ENCODE assay signal across 11 mouse cellular contexts in genomic region chr4:47947869-47948573, GRCm38 (mm10).
DNase-seq lines count a peak whose midpoint lies in the region; ATAC-seq lines count a peak whose summit lies in the region.
"Had no signal": no experiment of that assay in that cellular context is flagged by ENCODE, and none has a peak within 500 bp of the region (broad histone marks: within the 10 kb centered on the region; RNA-seq: fewer than 3 reads in every experiment).

No protein-coding gene starts in this region.

- no peak overlapping the region for H3K27ac ChIP-seq in heart, embryonic 11.5 days (ENCODE audit: low read depth, low read length)
- H3K27ac ChIP-seq in brown adipose tissue, adult 24 weeks (replicated peaks; ENCODE audit: low read depth, low read length): peak overlapping the region; percentile 96
- H3K27ac ChIP-seq in heart, embryonic 15.5 days: peak overlapping the region; percentile 31; the same call in 1 of the 2 replicates
- H3K27ac ChIP-seq: liver, embryonic 14.5 days had no signal

- no peaks in the 10 kb centered on the region for H3K4me1 ChIP-seq in heart, embryonic 11.5 days (ENCODE audit: control insufficient read depth, insufficient read depth, low read length)
- H3K4me1 ChIP-seq in brown adipose tissue, adult 24 weeks (ENCODE audit: control insufficient read depth, insufficient read depth, insufficient read length, low read length): peaks cover 11% of the 10 kb centered on the region; the same call in 1 of the 2 replicates
- H3K4me1 ChIP-seq in heart, embryonic 15.5 days (replicated peaks): 0 out of 2 replicates have a peak, but pooled peaks cover 2% of the 10 kb centered on the region

- intact Hi-C loops in left cerebral cortex, postnatal 25 days (cut with DNase I): loop anchor here (2.0 to 5.0 kb wide), 2 partner anchors 95 to 371 kb away; no protein-coding TSS in a partner anchor

- peak; percentile 99 for DNase-seq in heart, adult 11 months
- DNase-seq in left cerebral cortex, postnatal 25 days (ENCODE audit: low spot score in 2 of 2): peak; percentile 44 to 66
- no peak for DNase-seq in spleen, postnatal 10 days (ENCODE audit: low spot score in 2 of 2)
- DNase-seq in B cell, adult 2 months: no peak
- no peak for DNase-seq in cerebellum, postnatal 14 days

- no peaks in the 10 kb centered on the region for H3K27me3 ChIP-seq in heart, embryonic 11.5 days (ENCODE audit: control insufficient read depth, insufficient read depth, low read length)
- H3K27me3 ChIP-seq in heart, embryonic 15.5 days: no peaks in the 10 kb centered on the region

- H3K36me3 ChIP-seq in heart, embryonic 11.5 days (ENCODE audit: control insufficient read depth, insufficient read depth, low read length): no peaks in the 10 kb centered on the region
- no peaks in the 10 kb centered on the region for H3K36me3 ChIP-seq in heart, embryonic 15.5 days
- H3K36me3 ChIP-seq: G1E had no signal

- H3K4me3 ChIP-seq in heart, embryonic 11.5 days (ENCODE audit: low read depth, low read length): no peak overlapping the region
- peak overlapping the region; percentile 17 for H3K4me3 ChIP-seq in brown adipose tissue, adult 24 weeks (ENCODE audit: insufficient read depth, low read depth, low read length)
- no peak overlapping the region for H3K4me3 ChIP-seq in heart, embryonic 15.5 days
- H3K4me3 ChIP-seq: erythroblast, embryonic 14.5 days had no signal

- no peak for ATAC-seq in heart, embryonic 11.5 days (replicated peaks; ENCODE audit: insufficient number of reproducible peaks, low FRiP score, low TSS enrichment)
- ATAC-seq in heart, embryonic 15.5 days (replicated peaks; ENCODE audit: insufficient number of reproducible peaks, insufficient read depth, low FRiP score, low read depth): no peak

- no peak overlapping the region for H3K4me2 ChIP-seq in heart, embryonic 11.5 days
- H3K4me2 ChIP-seq in heart, embryonic 15.5 days: peak overlapping the region; percentile 3; the same call in 1 of the 2 replicates

- WGBS in heart, embryonic 11.5 days (ENCODE audit: insufficient replicate concordance): 71% methylated on average over 16 of the region's 16 CpGs
- WGBS in heart, embryonic 15.5 days: 61% methylated on average over 16 of the region's 16 CpGs

- H3K9ac ChIP-seq in heart, embryonic 11.5 days (ENCODE audit: low read depth, low read length): no peak overlapping the region
- no peak overlapping the region for H3K9ac ChIP-seq in heart, embryonic 15.5 days
- H3K9ac ChIP-seq: liver, embryonic 14.5 days had no signal

- H3K9me3 ChIP-seq in heart, embryonic 11.5 days (replicated peaks; ENCODE audit: control insufficient read depth, low read length): no peaks in the 10 kb centered on the region
- no peaks in the 10 kb centered on the region for H3K9me3 ChIP-seq in heart, embryonic 15.5 days (replicated peaks)
- H3K9me3 ChIP-seq: G1E had no signal

Comparison
In these comparisons a context has a peak if more than half of its experiments do, and no peak if none do; other contexts are left out.
1. DNase-seq: peak in heart, adult 11 months (single experiment) and left cerebral cortex, postnatal 25 days (2 of 2); none in spleen, postnatal 10 days (0 of 2), B cell, adult 2 months (0 of 2) and cerebellum, postnatal 14 days (0 of 2).